Mouse (Mus musculus) bone marrow, adult 2 months (tissue): ENCODE data around the gene Tcea3.

Experiments used
- CTCF ChIP-seq: fragments of 200-500 bp; IDR thresholded peaks from 2 replicates; pipeline ENCODE4 v1.5.1; 2011; ENCODE audit warnings: low read length, control low read depth; ENCODE audit not compliant: control insufficient read depth, insufficient read depth
- POLR2A ChIP-seq: fragments of 200-500 bp; IDR thresholded peaks from 2 replicates; pipeline ENCODE4 v1.6.1; 2011; ENCODE audit warnings: low read depth, mild to moderate bottlenecking, control low read depth, low read length, borderline replicate concordance; ENCODE audit not compliant: control insufficient read depth

- TF ChIP-seq POLR2A (no peak), CTCF (no peak)
Measured at GRCm38 (mm10) chr4:136268912-136269311, 21.4 kb downstream of the Tcea3 start.
